Mouse (Mus musculus) hindbrain, embryonic 14.5 days (tissue): Measurements from ENCODE around the gene Frmd4a. TPM values are rescaled to one million over a fixed set of nuclear protein-coding genes. Genes with fewer than 3 reads are reported as not detected.
A peak's percentile ranks its signal among the peaks of the same experiment; 100 is the strongest.

Experiments used
- ATAC-seq: fragments of 200-750 bp; cut with Nextera tagmentation; 2 replicates; pipeline ENCODE4 v1.8.0; 2017; ENCODE audit warnings: moderate number of reproducible peaks, mild to moderate bottlenecking, moderate TSS enrichment, moderate library complexity; ENCODE audit not compliant: low FRiP score
- DNase-seq: peaks from one replicate; pipeline ENCODE4 v3.0.0-alpha.2; 2015; ENCODE audit warnings: low spot score
- H3K27ac ChIP-seq: fragments of 300-500 bp; sonication (generic); 2 replicates; pipeline ENCODE4 v1.5.1; 2014; ENCODE audit warnings: mild to moderate bottlenecking, moderate library complexity
- H3K27me3 ChIP-seq: fragments of 300-500 bp; sonication (generic); 2 replicates; pipeline ENCODE4 v1.6.1; 2014; ENCODE audit warnings: mild to moderate bottlenecking, low read length, mixed read lengths; ENCODE audit not compliant: control insufficient read depth, insufficient read depth
- H3K36me3 ChIP-seq: fragments of 300-500 bp; sonication (generic); replicated peaks from 2 replicates; pipeline ENCODE4 v1.6.1; 2014; ENCODE audit not compliant: control insufficient read depth, insufficient read depth
- H3K4me1 ChIP-seq: fragments of 300-500 bp; sonication (generic); replicated peaks from 2 replicates; pipeline ENCODE4 v1.6.1; 2014; ENCODE audit warnings: antibody characterized with exemption, low read length, mixed read lengths; ENCODE audit not compliant: control insufficient read depth, insufficient read depth
- H3K4me2 ChIP-seq: fragments of 300-500 bp; sonication (generic); replicated peaks from 2 replicates; pipeline ENCODE4 v1.6.1; 2014; ENCODE audit warnings: mild to moderate bottlenecking, moderate library complexity
- H3K4me3 ChIP-seq: fragments of 300-500 bp; sonication (generic); replicated peaks from 2 replicates; pipeline ENCODE4 v1.5.1; 2014; ENCODE audit warnings: mild to moderate bottlenecking, low read length
- H3K9ac ChIP-seq: fragments of 300-500 bp; sonication (generic); 2 replicates; pipeline ENCODE4 v1.6.1; 2014
- H3K9me3 ChIP-seq: fragments of 300-500 bp; sonication (generic); 2 replicates; pipeline ENCODE4 v1.6.1; 2016; ENCODE audit warnings: low read length; ENCODE audit not compliant: control insufficient read depth
- WGBS: fragments of 180-500 bp; shearing (Covaris S2); extraction: QIAGEN DNeasy Blood & Tissue Kit; methylation state at CpG from one replicate; pipeline ENCODE4 v1.1.7; 2014; 5-methylcytosine and 5-hydroxymethylcytosine counted together
- polyA plus RNA-seq: library from polyadenylated mRNA; unstranded; fragments of >200 nt; fragmentation: Nextera tagmentation; extraction: Ambion mirVana; gene quantifications from 2 replicates; pipeline ENCODE4 v1.2.1, GENCODE M21; 2014

Frmd4a gene
- polyA plus RNA-seq, 1 experiment from 2014 or later, result 56.9 TPM

DNA sequence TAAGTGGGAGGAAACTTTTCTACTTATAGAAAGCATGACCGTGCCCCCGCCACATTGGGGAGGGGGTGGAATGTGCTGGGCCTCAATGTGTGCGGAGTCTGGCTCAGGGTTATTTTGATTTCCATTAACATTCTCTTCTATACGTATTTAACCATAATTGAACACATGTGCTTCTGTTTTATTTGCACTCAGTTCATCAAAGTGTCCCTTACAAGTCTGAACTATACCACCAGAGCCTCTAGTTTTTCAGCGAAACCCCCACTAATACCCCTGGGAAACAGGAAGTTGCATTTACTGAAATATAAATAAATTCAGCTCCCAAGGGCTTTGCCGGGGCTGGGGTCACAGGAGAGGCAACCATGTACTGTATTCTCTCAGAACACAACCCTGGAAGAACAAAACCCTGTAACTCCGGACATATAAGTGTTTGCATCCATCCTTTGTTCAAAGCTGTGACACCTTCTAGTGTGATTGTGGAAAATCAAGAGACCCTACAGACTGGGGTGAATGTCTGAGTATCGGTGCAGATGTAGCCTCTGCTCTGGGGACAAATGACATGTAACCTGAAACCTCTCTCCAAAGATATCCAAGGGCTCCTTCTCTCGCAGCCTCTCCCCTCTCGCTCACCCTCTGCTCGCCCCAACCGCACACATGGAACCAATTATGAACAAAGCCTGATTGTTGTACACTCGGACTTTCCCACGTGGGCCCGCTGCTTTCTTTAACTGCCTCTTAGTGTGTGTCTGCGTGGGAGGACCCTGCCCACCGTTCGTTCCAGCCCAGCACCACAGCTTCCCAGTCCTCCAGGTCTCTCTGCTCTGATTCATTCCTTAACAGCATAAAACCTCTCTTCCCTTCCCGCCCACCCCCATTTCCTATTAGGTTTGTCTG lies 281.1 kb downstream of the Frmd4a start:
- Histone ChIP-seq H3K27me3 (no peaks in the 10 kb centered on the region), H3K4me3 (no peak overlapping the region), H3K9me3 (no peaks in the 10 kb centered on the region), H3K4me1 (peaks cover 35% of the 10 kb centered on the region), H3K27ac (peak overlapping the region; percentile 51; the same call in 1 of the 2 replicates), H3K4me2 (peak overlapping the region; percentile 40), H3K36me3 (no peaks in the 10 kb centered on the region), H3K9ac (no peak overlapping the region; the same call in 1 of the 2 replicates)
- 9% methylated on average over 19 of the region's 19 CpGs for WGBS
- ATAC-seq (peak; percentile 52), DNase-seq (peak; percentile 58)

GRCm38 (mm10) chr2:4299593-4299992 lies 282.1 kb downstream of the Frmd4a start:
- Histone ChIP-seq H3K9me3 (no peaks in the 10 kb centered on the region), H3K27me3 (no peaks in the 10 kb centered on the region), H3K4me3 (no peak overlapping the region), H3K27ac (no peak overlapping the region), H3K9ac (no peak overlapping the region), H3K4me1 (peaks cover 35% of the 10 kb centered on the region), H3K36me3 (no peaks in the 10 kb centered on the region), H3K4me2 (peak overlapping the region; percentile 50; the same call in 1 of the 2 replicates)
- DNase-seq (no peak), ATAC-seq (no peak)
- WGBS, result 66% methylated on average over 12 of the region's 12 CpGs

- H3K4me3 ChIP-seq, result peak overlapping the region; percentile 21
- H3K4me2 ChIP-seq, result peak overlapping the region; percentile 50
- H3K9me3 ChIP-seq, result no peaks in the 10 kb centered on the region
- DNase-seq (peak; percentile 40), ATAC-seq (peak; percentile 38; the same call in 1 of the 2 replicates)
- H3K4me1 ChIP-seq, result peaks cover 35% of the 10 kb centered on the region
- H3K9ac ChIP-seq, result peak overlapping the region; percentile 31; the same call in 1 of the 2 replicates
- H3K36me3 ChIP-seq, result no peaks in the 10 kb centered on the region
- H3K27ac ChIP-seq, result peak overlapping the region; percentile 72
- no peaks in the 10 kb centered on the region for H3K27me3 ChIP-seq
- 35% methylated on average over 13 of the region's 13 CpGs for WGBS
Measured at GRCm38 (mm10) chr2:4300383-4300811, 282.9 kb downstream of the Frmd4a start.

DNA sequence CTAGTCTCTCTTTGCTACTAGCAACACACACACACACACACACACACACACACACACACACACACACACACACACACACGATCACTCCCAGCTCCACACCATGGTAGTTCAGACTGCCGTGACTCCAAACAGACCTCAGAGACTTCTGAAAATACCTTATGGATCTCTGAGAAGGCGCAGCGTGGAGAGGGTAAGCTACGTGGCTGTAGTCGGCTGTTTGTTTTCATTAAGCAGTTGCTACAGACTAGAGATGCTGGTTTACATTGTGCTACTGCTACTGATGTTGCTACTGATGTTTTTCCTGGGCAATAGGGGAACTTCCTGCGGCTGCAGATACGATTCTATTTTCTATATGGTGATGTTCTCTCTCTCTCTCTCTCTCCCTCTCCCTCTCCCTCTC lies 283.3 kb downstream of the Frmd4a start:
- Histone ChIP-seq H3K27me3 (no peaks in the 10 kb centered on the region), H3K4me2 (peak overlapping the region; percentile 50), H3K36me3 (no peaks in the 10 kb centered on the region), H3K4me1 (peaks cover 35% of the 10 kb centered on the region), H3K9me3 (no peaks in the 10 kb centered on the region), H3K27ac (peak overlapping the region; percentile 72), H3K4me3 (peak overlapping the region; percentile 21), H3K9ac (peak overlapping the region; percentile 31; the same call in 1 of the 2 replicates)
- no peak for DNase-seq
- WGBS, result 29% methylated on average over 8 of the region's 8 CpGs
- ATAC-seq, result no peak

- Histone ChIP-seq H3K27me3 (no peaks in the 10 kb centered on the region), H3K27ac (peak overlapping the region; percentile 59; the same call in 1 of the 2 replicates), H3K4me2 (peak overlapping the region; percentile 39), H3K9ac (peak overlapping the region; percentile 14; the same call in 1 of the 2 replicates), H3K36me3 (no peaks in the 10 kb centered on the region), H3K9me3 (no peaks in the 10 kb centered on the region), H3K4me1 (peaks cover 35% of the 10 kb centered on the region), H3K4me3 (peak overlapping the region; percentile 21; the same call in 1 of the 2 replicates)
- DNase-seq (no peak), ATAC-seq (no peak)
- WGBS, result 31% methylated on average over 5 of the region's 6 CpGs
Measured at GRCm38 (mm10) chr2:4301256-4301655, 283.7 kb downstream of the Frmd4a start.

DNA sequence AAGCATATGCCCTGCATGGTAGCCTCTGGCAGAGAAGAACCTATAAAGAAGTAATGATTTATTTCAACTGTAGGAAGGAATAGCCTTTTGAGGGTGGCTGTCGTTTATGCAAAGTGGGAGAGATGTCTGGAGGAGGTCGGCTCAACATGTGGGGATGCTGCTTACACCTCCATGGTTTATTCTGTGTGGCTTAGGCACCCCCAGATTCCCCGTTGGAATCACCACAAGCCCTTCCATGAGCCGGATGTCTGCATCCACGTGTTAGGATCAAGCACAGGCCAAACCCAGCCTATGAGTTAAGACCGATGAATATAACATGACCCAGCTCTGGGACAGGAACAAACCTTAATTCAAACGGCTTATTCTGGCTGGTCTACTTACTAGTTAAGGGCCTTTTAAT lies 284.2 kb downstream of the Frmd4a start:
- Histone ChIP-seq H3K4me1 (peaks cover 35% of the 10 kb centered on the region), H3K36me3 (no peaks in the 10 kb centered on the region), H3K27ac (peak overlapping the region; percentile 59; the same call in 1 of the 2 replicates), H3K9ac (peak overlapping the region; percentile 14; the same call in 1 of the 2 replicates), H3K4me2 (peak overlapping the region; percentile 39), H3K27me3 (no peaks in the 10 kb centered on the region), H3K9me3 (no peaks in the 10 kb centered on the region), H3K4me3 (no peak overlapping the region; the same call in 1 of the 2 replicates)
- ATAC-seq (no peak), DNase-seq (no peak)
- WGBS, result 51% methylated on average over 7 of the region's 7 CpGs

GRCm38 (mm10) chr2:4302119-4302518 lies 284.6 kb downstream of the Frmd4a start:
- peak overlapping the region; percentile 39; the same call in 1 of the 2 replicates for H3K4me2 ChIP-seq
- no peak overlapping the region for H3K9ac ChIP-seq
- no peaks in the 10 kb centered on the region for H3K27me3 ChIP-seq
- H3K4me1 ChIP-seq, result peaks cover 35% of the 10 kb centered on the region
- H3K27ac ChIP-seq, result no peak overlapping the region
- no peak for DNase-seq
- H3K4me3 ChIP-seq, result no peak overlapping the region
- ATAC-seq, result no peak
- WGBS, result 90% methylated on average over 3 of the region's 3 CpGs
- H3K9me3 ChIP-seq, result no peaks in the 10 kb centered on the region
- no peaks in the 10 kb centered on the region for H3K36me3 ChIP-seq

DNA sequence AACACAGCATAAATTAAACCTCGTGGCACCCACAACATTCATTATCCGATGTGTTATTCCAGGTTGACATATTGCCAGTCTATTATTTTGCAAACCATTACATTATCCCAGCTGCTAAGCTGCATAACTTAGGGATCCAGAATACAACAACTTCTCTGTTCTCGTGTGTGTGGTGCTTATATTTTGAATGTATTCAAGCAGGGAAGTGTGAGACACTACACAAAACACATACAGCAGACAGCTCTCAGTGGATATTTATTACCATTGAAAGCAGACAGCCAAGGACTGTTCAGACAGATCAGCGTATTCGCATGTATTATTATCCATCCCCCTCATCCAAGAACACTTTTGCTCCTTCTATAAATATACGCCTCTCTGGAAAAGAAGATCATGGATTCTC lies 289.6 kb downstream of the Frmd4a start:
- Histone ChIP-seq H3K4me3 (no peak overlapping the region), H3K27me3 (no peaks in the 10 kb centered on the region), H3K27ac (no peak overlapping the region), H3K9ac (no peak overlapping the region), H3K36me3 (no peaks in the 10 kb centered on the region), H3K4me1 (no peaks in the 10 kb centered on the region), H3K9me3 (no peaks in the 10 kb centered on the region), H3K4me2 (no peak overlapping the region)
- 58% methylated on average over 6 of the region's 6 CpGs for WGBS
- no peak for ATAC-seq
- no peak for DNase-seq

DNA sequence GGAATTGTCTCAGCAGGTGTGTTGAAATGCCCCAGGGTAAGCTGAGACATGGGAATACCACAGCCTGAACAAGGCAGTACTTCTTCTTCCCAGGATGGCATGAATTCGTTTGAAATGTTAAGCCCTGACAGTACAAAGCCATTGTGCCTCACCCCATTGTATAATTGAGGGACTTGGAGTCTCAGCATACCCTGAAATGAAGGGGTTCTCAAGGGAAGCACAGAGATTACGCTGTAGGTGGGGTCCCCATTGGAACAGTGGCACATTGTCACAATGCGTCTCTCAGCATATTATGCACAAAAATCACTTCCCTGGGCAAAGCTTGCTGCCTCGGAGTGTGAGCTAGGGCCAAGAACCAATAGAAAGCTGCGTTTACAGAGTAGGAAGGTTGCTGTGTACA lies 297.0 kb downstream of the Frmd4a start:
- no peaks in the 10 kb centered on the region for H3K4me1 ChIP-seq
- no peak overlapping the region for H3K4me3 ChIP-seq
- H3K9ac ChIP-seq, result no peak overlapping the region
- H3K4me2 ChIP-seq, result no peak overlapping the region
- no peak overlapping the region for H3K27ac ChIP-seq
- H3K27me3 ChIP-seq, result no peaks in the 10 kb centered on the region
- no peaks in the 10 kb centered on the region for H3K36me3 ChIP-seq
- H3K9me3 ChIP-seq, result no peaks in the 10 kb centered on the region
- WGBS, result 64% methylated on average over 5 of the region's 5 CpGs
- DNase-seq (no peak), ATAC-seq (no peak)
